Mouse (Mus musculus) skeletal muscle tissue, adult 2 months (tissue): ENCODE results near the gene Plin2.
"Not testable (repeated sequence)": the region's sequence is repeated elsewhere in the genome, so short reads cannot be mapped to it uniquely, and the experiment has no call there.

Experiments used
- DNase-seq: peaks from one replicate; pipeline ENCODE4 v3.0.0-alpha.2; 2012; ENCODE audit warnings: low read depth, low spot score

Gene Plin2

GRCm38 (mm10) chr4:86632556-86632955 is 37.3 kb downstream of the Plin2 start:
- DNase-seq, result not testable (repeated sequence)

GRCm38 (mm10) chr4:86631831-86632230 is 38.0 kb downstream of the Plin2 start:
- no peak for DNase-seq

DNA sequence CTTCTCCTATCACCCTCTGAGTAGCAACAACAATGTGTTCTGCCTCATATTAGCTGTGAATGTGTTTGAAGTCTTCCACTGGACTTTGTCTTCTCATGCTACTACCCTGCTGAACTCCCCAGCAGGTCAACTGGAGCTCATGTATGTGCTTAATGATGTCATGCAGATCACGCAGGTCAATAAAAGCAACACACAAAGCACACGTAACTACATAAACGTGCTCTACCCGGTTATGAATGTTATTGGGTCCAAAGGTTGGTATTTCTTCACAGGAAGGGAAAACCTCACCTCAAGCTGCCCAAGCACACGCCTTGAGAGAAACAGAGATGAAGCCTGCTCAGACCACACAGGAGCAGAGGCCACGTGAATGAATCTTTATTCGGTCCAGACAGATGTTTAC is 43.4 kb downstream of the Plin2 start:
- DNase-seq, result not testable (repeated sequence)

DNA sequence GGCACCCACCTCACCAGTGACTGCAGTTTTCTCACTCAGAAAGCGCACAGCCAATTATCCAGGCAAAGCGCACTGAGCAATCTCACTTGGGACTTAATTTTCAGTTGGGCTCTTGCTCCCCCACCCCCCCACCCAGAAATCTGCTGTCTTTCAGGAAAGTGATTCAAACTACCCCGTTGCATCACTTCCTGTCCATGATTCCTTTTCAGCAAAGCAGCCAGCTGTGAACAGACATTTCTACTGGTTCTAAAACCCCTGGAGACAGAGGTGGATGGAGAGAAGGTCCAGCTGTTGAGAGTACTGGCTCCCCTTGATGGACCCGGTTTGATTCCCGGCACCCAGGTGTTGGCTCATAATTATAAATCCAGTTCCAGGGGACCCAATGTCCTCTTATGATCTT is 44.4 kb downstream of the Plin2 start:
- DNase-seq, result no peak

- DNase-seq, result not testable (repeated sequence)
These were observed 47.3 kb downstream of the Plin2 start for GRCm38 (mm10) chr4:86622532-86622931.

GRCm38 (mm10) chr4:86622116-86622515 is 47.7 kb downstream of the Plin2 start:
- DNase-seq, result no peak

DNA sequence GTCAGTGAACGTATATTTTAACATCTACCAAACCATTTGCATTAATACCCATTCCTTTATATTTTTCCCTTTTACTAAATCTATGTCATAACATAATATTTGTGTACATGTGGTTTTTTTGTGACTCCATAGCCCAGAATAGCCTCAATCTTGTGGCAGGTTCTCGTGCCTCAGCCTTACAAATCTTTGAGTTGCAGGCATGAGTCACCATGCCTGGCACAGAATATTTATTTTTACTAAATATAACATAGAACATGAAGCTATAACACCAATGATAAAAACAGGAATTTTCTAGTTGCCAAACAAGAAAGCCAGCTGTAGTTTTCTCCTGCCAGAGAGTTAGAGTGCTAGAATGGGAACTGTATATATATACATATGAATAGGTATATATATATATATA is 49.4 kb downstream of the Plin2 start:
- no peak for DNase-seq

DNA sequence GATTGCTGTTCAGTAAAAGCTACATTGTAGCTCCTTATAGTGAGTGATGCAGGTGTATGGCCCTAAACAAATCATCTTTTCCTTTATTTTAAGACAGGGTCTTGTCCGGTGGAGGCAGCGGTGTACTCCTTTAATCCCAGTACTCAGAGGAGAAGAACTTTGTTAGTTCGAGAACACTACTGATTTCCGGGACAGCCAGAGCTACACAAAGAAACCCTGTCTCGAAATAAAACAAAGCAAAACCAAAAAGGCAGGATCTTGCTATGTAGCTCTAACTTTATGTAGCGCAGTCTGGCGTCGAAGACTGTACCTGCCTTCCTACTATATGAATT is 57.6 kb downstream of the Plin2 start:
- no peak for DNase-seq

GRCm38 (mm10) chr4:86611524-86612288 is 58.2 kb downstream of the Plin2 start, which contains the start of gene Haus6:
TSS of gene Haus6 (minus strand) at chr4:86612055.
- DNase-seq, result peak; percentile 98
